In genomic region chr17:72925111-72925510, GRCm38 (mm10) we compare ENCODE assay signal across 7 mouse cellular contexts. TPM values are rescaled to one million over a fixed set of nuclear protein-coding genes. Genes with fewer than 3 reads are reported as not detected.
DNase-seq lines count a peak whose midpoint lies in the region; ATAC-seq lines count a peak whose summit lies in the region.

No protein-coding gene starts in this region.

- peak; percentile 55 for ATAC-seq in CD4-positive, CD25-positive, alpha-beta regulatory T cell, adult 4 months
- no peak for ATAC-seq in heart, embryonic 16.5 days (replicated peaks; ENCODE audit: extremely low read depth, insufficient read depth, low FRiP score)
- no peak for ATAC-seq in limb, embryonic 13.5 days (ENCODE audit: low FRiP score, low read depth)

- H3K9ac ChIP-seq in heart, embryonic 16.5 days (ENCODE audit: low read length), result peak overlapping the region; percentile 98
- H3K9ac ChIP-seq in limb, embryonic 13.5 days, result no peak overlapping the region

- peak overlapping the region; percentile 83 for H3K4me3 ChIP-seq in heart, embryonic 16.5 days (ENCODE audit: low read length)
- no peak overlapping the region for H3K4me3 ChIP-seq in limb, embryonic 13.5 days

- peaks cover 60% of the 10 kb centered on the region for H3K4me1 ChIP-seq in heart, embryonic 16.5 days (ENCODE audit: control insufficient read depth, insufficient read depth, low read length)
- peaks cover 61% of the 10 kb centered on the region for H3K4me1 ChIP-seq in limb, embryonic 13.5 days

- peak; percentile 49 for DNase-seq in CD4-positive helper T cell, adult 2 months (ENCODE audit: low read depth, low spot score)
- no peak for DNase-seq in MN1 (ENCODE audit: low spot score)
- DNase-seq in cerebellum, adult 9-11 months, result no peak
- DNase-seq in cerebellum, adult 9-10 months, result no peak

- H3K27me3 ChIP-seq in heart, embryonic 16.5 days (ENCODE audit: control insufficient read depth, insufficient read depth, low read length), result no peaks in the 10 kb centered on the region
- H3K27me3 ChIP-seq in limb, embryonic 13.5 days, result peaks cover 2% of the 10 kb centered on the region; the same call in 1 of the 2 replicates

- H3K36me3 ChIP-seq in heart, embryonic 16.5 days (ENCODE audit: control insufficient read depth, insufficient read depth), result peaks cover 59% of the 10 kb centered on the region
- H3K36me3 ChIP-seq in limb, embryonic 13.5 days, result peaks cover 73% of the 10 kb centered on the region

- 56% methylated on average over 6 of the region's 6 CpGs for WGBS in heart, embryonic 16.5 days
- WGBS in limb, embryonic 13.5 days, result 86% methylated on average over 6 of the region's 6 CpGs

- H3K27ac ChIP-seq in heart, embryonic 16.5 days (ENCODE audit: low read length), result peak overlapping the region; percentile 94
- H3K27ac ChIP-seq in limb, embryonic 13.5 days, result peak overlapping the region; percentile 61; the same call in 1 of the 2 replicates

- peak overlapping the region; percentile 86 for H3K4me2 ChIP-seq in heart, embryonic 16.5 days (ENCODE audit: low read depth, low read length)
- no peak overlapping the region for H3K4me2 ChIP-seq in limb, embryonic 13.5 days (replicated peaks)

- no peaks in the 10 kb centered on the region for H3K9me3 ChIP-seq in heart, embryonic 16.5 days (replicated peaks; ENCODE audit: control insufficient read depth, low read length)
- H3K9me3 ChIP-seq in limb, embryonic 13.5 days, result no peaks in the 10 kb centered on the region

RNA-seq across cellular contexts. Expression of gene Lbh, which starts 7.0 kb away (rescaled TPM):
- polyA plus RNA-seq in CD4-positive, CD25-positive, alpha-beta regulatory T cell, adult 4 months (2017; shearing (Covaris generic)), result 10 to 100 TPM; 22.7 to 38.5 TPM
- polyA plus RNA-seq in heart, embryonic 16.5 days (2015; fragmentation: Nextera tagmentation; extraction: Ambion mirVana), result 28.4 and 30.1 TPM in 2 replicates
- polyA plus RNA-seq in limb, embryonic 13.5 days (2015; fragmentation: Nextera tagmentation; extraction: Ambion mirVana), result 3.2 and 3.5 TPM in 2 replicates
